8 mouse cellular contexts compared by ENCODE assay signal in the genomic region with DNA sequence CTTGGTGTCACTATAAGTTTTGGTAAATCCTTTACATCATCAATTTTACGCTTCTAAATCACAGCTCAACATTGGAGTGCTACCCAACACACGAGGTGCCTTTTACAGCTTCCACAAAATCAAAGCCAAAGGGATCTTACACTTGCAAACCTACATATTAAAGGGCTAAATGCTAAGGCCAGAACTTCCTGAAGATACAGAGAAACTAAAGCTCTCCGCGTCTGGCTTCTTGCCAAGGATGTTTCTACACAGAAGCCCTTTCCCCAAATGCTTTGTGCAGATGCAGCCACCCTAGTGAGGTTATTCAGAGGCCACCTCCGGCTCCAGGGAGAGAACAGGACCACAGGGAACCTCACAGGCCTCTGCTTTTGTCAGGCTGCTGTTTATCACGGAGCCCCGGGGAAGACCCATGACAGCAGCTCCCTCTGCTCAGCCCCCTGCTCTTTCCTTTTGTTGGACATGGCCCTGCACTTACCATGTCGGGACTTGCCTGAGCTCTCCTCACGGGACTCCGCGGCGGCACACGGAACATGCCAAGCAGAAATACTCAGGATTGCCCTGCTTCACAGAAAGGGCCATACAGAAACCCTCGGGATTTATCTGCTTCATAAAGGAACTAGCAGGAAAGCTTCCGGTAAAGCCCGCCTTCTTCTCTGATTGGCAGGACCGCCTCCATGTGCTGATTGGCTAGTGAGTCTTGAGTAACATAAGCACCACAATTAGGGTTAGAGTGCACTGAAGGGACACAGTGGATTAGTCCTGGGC. TPM values are rescaled to one million over a fixed set of nuclear protein-coding genes. Genes with fewer than 3 reads are reported as not detected.
DNase-seq lines count a peak whose midpoint lies in the region; ATAC-seq lines count a peak whose summit lies in the region.
"Not testable (repeated sequence)": the region's sequence is repeated elsewhere in the genome, so short reads cannot be mapped to it uniquely, and the experiment has no call there.

A gene (minus strand): TSS at position 653 of the 765 bp plus-strand sequence.

- WGBS in hindbrain, embryonic 13.5 days: 4% methylated on average over 17 of the region's 17 CpGs

- H3K4me2 ChIP-seq in hindbrain, embryonic 13.5 days: peak within 1 kb of the TSS; percentile 58

- ATAC-seq in hindbrain, embryonic 13.5 days (ENCODE audit: low FRiP score): peak; percentile 99

- H3K36me3 ChIP-seq in hindbrain, embryonic 13.5 days: peaks cover 13% of the 10 kb centered on the region

- peak within 1 kb of the TSS; percentile 93 for H3K27ac ChIP-seq in hindbrain, embryonic 13.5 days

- H3K27me3 ChIP-seq in hindbrain, embryonic 13.5 days: not testable (repeated sequence)

- peak within 1 kb of the TSS; percentile 63 for H3K4me3 ChIP-seq in hindbrain, embryonic 13.5 days

- peak within 1 kb of the TSS; percentile 80 for H3K9ac ChIP-seq in hindbrain, embryonic 13.5 days

- not testable (repeated sequence) for H3K9me3 ChIP-seq in hindbrain, embryonic 13.5 days

- peak; percentile 95 for DNase-seq in R1 (ENCODE audit: low read depth, low spot score)
- DNase-seq in cerebellum, postnatal 14 days: peak; percentile 87 to 92
- peak; percentile 79 to 82 for DNase-seq in frontal cortex, postnatal 25 days (ENCODE audit: low spot score in 2 of 2)
- DNase-seq in layer of hippocampus, postnatal 14 days (ENCODE audit: low spot score in 2 of 2): peak; percentile 84 to 94
- DNase-seq in lung, postnatal 10 days: peak; percentile 93
- DNase-seq in ovary, postnatal 14 days (ENCODE audit: low spot score): peak; percentile 69
- peak; percentile 64 to 70 for DNase-seq in thymus, postnatal 10 days (ENCODE audit: low spot score in 2 of 2)

- H3K4me1 ChIP-seq in hindbrain, embryonic 13.5 days (replicated peaks): not testable (repeated sequence)

RNA-seq across cellular contexts. Expression of the gene that starts here (rescaled TPM):
- polyA plus RNA-seq in hindbrain, embryonic 13.5 days (2015; fragmentation: Nextera tagmentation; extraction: Ambion mirVana): 14.9 and 15.8 TPM in 2 replicates
- 1 to 10 TPM; 7.1 to 8.8 TPM for total RNA-seq in layer of hippocampus, postnatal 14 days (2021)

Comparison
In these comparisons a context has a peak if more than half of its experiments do, and no peak if none do; other contexts are left out.
1. Peak in every context shown above with its lines: DNase-seq, ATAC-seq, H3K4me3 ChIP-seq and H3K27ac ChIP-seq.